Mouse (Mus musculus) heart, postnatal 0 days (tissue): Measurements from ENCODE around the gene Cntnap1. TPM values are rescaled to one million over a fixed set of nuclear protein-coding genes. Genes with fewer than 3 reads are reported as not detected.

Source experiments
- ATAC-seq: fragments of 200-750 bp; cut with Nextera tagmentation; 2 replicates; pipeline ENCODE4 v1.8.0; 2017; ENCODE audit warnings: low read depth, moderate number of reproducible peaks, moderate library complexity; ENCODE audit not compliant: insufficient read depth
- DNase-seq: peaks from one replicate; pipeline ENCODE4 v3.0.0-alpha.2; 2016; ENCODE audit warnings: low spot score
- H3K27ac ChIP-seq: fragments of 300-500 bp; sonication (generic); 2 replicates; pipeline ENCODE4 v1.5.1; 2014; ENCODE audit warnings: low read depth, mild to moderate bottlenecking
- H3K27me3 ChIP-seq: fragments of 300-500 bp; sonication (generic); 2 replicates; pipeline ENCODE4 v1.6.1; 2014; ENCODE audit warnings: low read length, mixed read lengths; ENCODE audit not compliant: control insufficient read depth, insufficient read depth
- H3K36me3 ChIP-seq: fragments of 300-500 bp; sonication (generic); replicated peaks from 2 replicates; pipeline ENCODE4 v1.6.1; 2014; ENCODE audit warnings: low read length, mixed read lengths; ENCODE audit not compliant: control insufficient read depth, insufficient read depth
- H3K4me1 ChIP-seq: fragments of 300-500 bp; sonication (generic); 2 replicates; pipeline ENCODE4 v1.6.1; 2014; ENCODE audit warnings: antibody characterized with exemption; ENCODE audit not compliant: control insufficient read depth, insufficient read depth
- H3K4me2 ChIP-seq: fragments of 300-500 bp; sonication (generic); 2 replicates; pipeline ENCODE4 v1.6.1; 2014; ENCODE audit warnings: low read depth, mild to moderate bottlenecking, low read length, moderate library complexity
- H3K4me3 ChIP-seq: fragments of 300-500 bp; sonication (generic); 2 replicates; pipeline ENCODE4 v1.5.1; 2014; ENCODE audit warnings: low read depth, low read length
- H3K9ac ChIP-seq: fragments of 300-500 bp; sonication (generic); replicated peaks from 2 replicates; pipeline ENCODE4 v1.6.1; 2014; ENCODE audit warnings: low read depth, low read length, mixed read lengths
- H3K9me3 ChIP-seq: fragments of 300-500 bp; sonication (generic); replicated peaks from 2 replicates; pipeline ENCODE4 v1.6.1; 2016; ENCODE audit warnings: low read length; ENCODE audit not compliant: control insufficient read depth
- CTCF ChIP-seq: IDR thresholded peaks from 2 replicates; pipeline ENCODE4 v1.5.1; 2016; ENCODE audit warnings: antibody characterized with exemption, control low read depth, low read depth
- EP300 ChIP-seq: IDR thresholded peaks from 2 replicates; pipeline ENCODE4 v1.6.1; 2016; ENCODE audit warnings: antibody characterized with exemption, low read depth
- WGBS: fragments of 180-500 bp; shearing (Covaris S2); extraction: QIAGEN DNeasy Blood & Tissue Kit; methylation state at CpG from one replicate; pipeline ENCODE4 v1.1.7; 2014; 5-methylcytosine and 5-hydroxymethylcytosine counted together
- polyA plus RNA-seq: library from polyadenylated mRNA; unstranded; fragments of >200 nt; fragmentation: Nextera tagmentation; extraction: Ambion mirVana; gene quantifications from 2 replicates; pipeline ENCODE4 v1.2.1, GENCODE M21; 2015
- total RNA-seq: library from RNA; depleted of rRNA; stranded (reverse); fragments of >200 nt; gene quantifications from 2 replicates; pipeline ENCODE4 v1.2.3, GENCODE M21; 2014; ENCODE audit warnings: low replicate concordance

The Cntnap1 gene
- total and polyA plus RNA-seq, 2 experiments from 2014 or later, result 0.20 to 1.4 TPM

GRCm38 (mm10) chr11:101169301-101170107 is 819 bp upstream of the Cntnap1 start:
- H3K27ac ChIP-seq, result peak overlapping the region; percentile 92; the same call in 1 of the 2 replicates
- H3K4me1 ChIP-seq, result peaks cover 31% of the 10 kb centered on the region
- no peaks in the 10 kb centered on the region for H3K9me3 ChIP-seq
- DNase-seq (no peak), ATAC-seq (no peak)
- H3K36me3 ChIP-seq, result peaks cover 36% of the 10 kb centered on the region
- TF ChIP-seq CTCF (no peak), EP300 (no peak)
- H3K4me3 ChIP-seq, result peak overlapping the region; percentile 80
- WGBS, result 17% methylated on average over 17 of the region's 17 CpGs
- peak overlapping the region; percentile 72 for H3K9ac ChIP-seq
- no peaks in the 10 kb centered on the region for H3K27me3 ChIP-seq
- peak overlapping the region; percentile 86 for H3K4me2 ChIP-seq

- Histone ChIP-seq H3K9me3 (no peaks in the 10 kb centered on the region), H3K36me3 (peaks cover 21% of the 10 kb centered on the region), H3K4me1 (peaks cover 41% of the 10 kb centered on the region), H3K9ac (peak within 1 kb of the TSS; percentile 72), H3K4me3 (peak within 1 kb of the TSS; percentile 80), H3K27ac (peak within 1 kb of the TSS; percentile 92), H3K27me3 (no peaks in the 10 kb centered on the region), H3K4me2 (peak within 1 kb of the TSS; percentile 86)
- ATAC-seq, result peak; percentile 93
- TF ChIP-seq EP300 (peak; percentile 34; the same call in 1 of the 2 replicates), CTCF (no peak)
- DNase-seq, result peak; percentile 99
- WGBS, result under 1% methylated on average over 50 of the region's 50 CpGs
Measured at GRCm38 (mm10) chr11:101170811-101171610, 688 bp downstream of the Cntnap1 start, which contains the start of gene Plekhh3. Gene Plekhh3, minus strand, starts transcription at chr11:101171351.

- peak overlapping the region; percentile 52 for H3K4me3 ChIP-seq
- H3K27ac ChIP-seq, result peak overlapping the region; percentile 78
- H3K36me3 ChIP-seq, result peaks cover 13% of the 10 kb centered on the region
- under 1% methylated on average over 31 of the region's 31 CpGs for WGBS
- peaks cover 41% of the 10 kb centered on the region for H3K4me1 ChIP-seq
- peak overlapping the region; percentile 72 for H3K4me2 ChIP-seq
- no peaks in the 10 kb centered on the region for H3K9me3 ChIP-seq
- peak overlapping the region; percentile 39; the same call in 1 of the 2 replicates for H3K9ac ChIP-seq
- TF ChIP-seq CTCF (no peak), EP300 (0 out of 2 replicates have a peak, but pooled peaks have one; percentile 4)
- H3K27me3 ChIP-seq, result peaks cover 5% of the 10 kb centered on the region
- ATAC-seq, result peak; percentile 39
- peak; percentile 75 for DNase-seq
Measured at GRCm38 (mm10) chr11:101171721-101172433, 1.6 kb downstream of the Cntnap1 start.

GRCm38 (mm10) chr11:101172434-101172815 is 2.1 kb downstream of the Cntnap1 start:
- Histone ChIP-seq H3K4me2 (peak overlapping the region; percentile 72), H3K9ac (peak overlapping the region; percentile 39; the same call in 1 of the 2 replicates), H3K9me3 (no peaks in the 10 kb centered on the region), H3K36me3 (peaks cover 7% of the 10 kb centered on the region), H3K27ac (peak overlapping the region; percentile 78), H3K4me1 (peaks cover 41% of the 10 kb centered on the region), H3K4me3 (peak overlapping the region; percentile 52), H3K27me3 (peaks cover 9% of the 10 kb centered on the region)
- no peak for DNase-seq
- no peak for ATAC-seq
- 24% methylated on average over 5 of the region's 5 CpGs for whole genome bisulfite sequencing
- no peak for TF ChIP-seq EP300
- no peak for TF ChIP-seq CTCF

- Histone ChIP-seq H3K4me2 (peak overlapping the region; percentile 61), H3K9ac (no peak overlapping the region), H3K27me3 (peaks cover 9% of the 10 kb centered on the region), H3K4me1 (peaks cover 41% of the 10 kb centered on the region), H3K9me3 (no peaks in the 10 kb centered on the region), H3K4me3 (peak overlapping the region; percentile 36; the same call in 1 of the 2 replicates), H3K36me3 (0 out of 2 replicates have a peak, but pooled peaks cover under 1% of the 10 kb centered on the region), H3K27ac (peak overlapping the region; percentile 82; the same call in 1 of the 2 replicates)
- WGBS, result 11% methylated on average over 11 of the region's 11 CpGs
- DNase-seq, result no peak
- TF ChIP-seq CTCF (no peak), EP300 (no peak)
- no peak for ATAC-seq
Measured at GRCm38 (mm10) chr11:101173112-101173511, 2.8 kb downstream of the Cntnap1 start.
